Mouse (Mus musculus) limb, embryonic 10.5 days (tissue): ENCODE results near the gene Grasp. TPM values are rescaled to one million over a fixed set of nuclear protein-coding genes. Genes with fewer than 3 reads are reported as not detected.

Experiments
- DNase-seq: peaks from one replicate; pipeline ENCODE4 v3.0.0-alpha.2; 2017; ENCODE audit warnings: low spot score
- H3K27ac ChIP-seq: fragments of 300-500 bp; sonication (generic); 2 replicates; pipeline ENCODE4 v1.5.1; 2016; ENCODE audit warnings: mild to moderate bottlenecking
- H3K27me3 ChIP-seq: fragments of 300-500 bp; sonication (generic); 2 replicates; pipeline ENCODE4 v1.6.1; 2016; ENCODE audit warnings: low read depth, mild to moderate bottlenecking; ENCODE audit not compliant: poor library complexity, severe bottlenecking
- H3K36me3 ChIP-seq: fragments of 300-500 bp; sonication (generic); 2 replicates; pipeline ENCODE4 v1.6.1; 2016; ENCODE audit warnings: mild to moderate bottlenecking, moderate library complexity
- H3K4me1 ChIP-seq: fragments of 300-500 bp; sonication (generic); 2 replicates; pipeline ENCODE4 v1.6.1; 2016
- H3K4me3 ChIP-seq: fragments of 300-500 bp; sonication (generic); 2 replicates; pipeline ENCODE4 v1.5.1; 2016; ENCODE audit warnings: mild to moderate bottlenecking, moderate library complexity
- H3K9me3 ChIP-seq: fragments of 300-500 bp; sonication (generic); replicated peaks from 2 replicates; pipeline ENCODE4 v1.6.1; 2016; ENCODE audit warnings: mild to moderate bottlenecking
- WGBS: fragments of 180-500 bp; shearing (Covaris S2); methylation state at CpG from one replicate; pipeline ENCODE4 v1.1.7; 2016; 5-methylcytosine and 5-hydroxymethylcytosine counted together
- polyA plus RNA-seq: library from polyadenylated mRNA; unstranded; fragments of >200 nt; fragmentation: Nextera tagmentation; extraction: Ambion mirVana; gene quantifications from 2 replicates; pipeline ENCODE4 v1.2.1, GENCODE M21; 2016

The Grasp gene
- polyA plus RNA-seq, 1 experiment from 2014 or later = 6.9 TPM

DNA sequence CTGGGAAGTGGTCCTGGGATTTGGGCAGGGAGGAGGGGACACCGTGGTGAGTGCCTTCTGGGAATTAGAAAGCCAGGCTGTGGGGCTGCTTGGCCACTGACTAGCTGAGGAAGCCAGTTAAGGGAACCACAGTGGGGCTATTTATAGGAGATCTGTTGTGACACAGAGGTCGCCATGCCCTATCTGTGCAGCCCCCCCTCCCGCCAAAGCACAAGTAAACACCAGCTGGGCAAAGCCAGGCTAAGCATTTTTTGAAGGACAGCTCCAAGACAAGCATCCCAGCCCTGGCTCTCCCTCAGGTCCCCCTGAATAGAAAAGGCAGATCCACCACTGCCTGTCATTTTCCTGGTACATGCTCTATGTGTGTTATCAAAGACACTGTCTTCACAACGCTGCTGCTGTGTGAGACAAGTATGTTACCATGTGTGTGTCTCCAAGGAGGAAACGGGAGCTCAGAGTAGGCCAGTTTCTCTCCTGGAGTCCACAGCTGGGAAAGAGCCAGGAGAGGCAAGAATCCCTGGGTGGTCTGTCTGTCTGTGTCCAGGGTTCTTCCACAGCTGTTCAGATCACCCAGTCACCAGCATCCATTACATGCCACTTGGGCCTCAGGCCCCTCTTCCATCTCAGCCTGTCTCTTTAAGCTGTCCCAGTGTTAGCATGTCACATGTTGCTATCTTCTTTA, 24.2 kb downstream of the Grasp start:
- WGBS = 54% methylated on average over 5 of the region's 5 CpGs
- H3K9me3 ChIP-seq = no peaks in the 10 kb centered on the region
- H3K36me3 ChIP-seq = no peaks in the 10 kb centered on the region
- DNase-seq = no peak
- no peak overlapping the region for H3K4me3 ChIP-seq
- H3K27ac ChIP-seq = peak overlapping the region; percentile 76
- H3K4me1 ChIP-seq = peaks cover 28% of the 10 kb centered on the region
- no peaks in the 10 kb centered on the region; the same call in 1 of the 2 replicates for H3K27me3 ChIP-seq

DNA sequence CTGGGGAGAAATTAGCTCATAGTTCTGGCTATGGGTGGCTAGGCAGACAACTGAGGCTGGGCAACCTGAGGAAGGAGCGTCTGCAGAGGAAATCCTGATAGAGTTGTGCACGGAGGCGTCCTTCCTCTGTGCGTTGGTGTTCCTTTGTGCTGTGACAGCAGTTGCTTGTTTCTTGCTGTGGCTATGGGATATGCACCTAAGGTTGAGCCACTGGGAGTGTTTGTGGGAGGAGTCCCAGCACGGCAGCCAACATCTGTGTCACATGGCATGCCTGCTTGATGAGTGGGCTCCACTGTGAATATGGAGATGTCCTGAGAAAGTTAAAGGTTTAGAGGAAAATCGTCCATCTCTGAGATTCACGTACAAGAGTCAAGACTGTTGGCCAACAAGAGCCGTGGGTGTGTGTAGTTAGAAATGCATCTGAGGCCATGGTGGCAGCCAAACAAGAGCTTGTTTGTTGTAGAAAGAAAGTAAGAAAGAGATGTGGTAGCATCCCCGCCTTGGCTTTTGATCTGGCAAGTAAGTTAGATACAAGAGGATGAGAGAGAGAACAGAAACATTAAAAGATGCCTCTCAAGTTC, 26.3 kb downstream of the Grasp start:
- DNase-seq = no peak
- H3K4me1 ChIP-seq = peaks cover 46% of the 10 kb centered on the region
- no peaks in the 10 kb centered on the region for H3K36me3 ChIP-seq
- no peak overlapping the region for H3K4me3 ChIP-seq
- H3K9me3 ChIP-seq = no peaks in the 10 kb centered on the region
- WGBS = 86% methylated on average over 9 of the region's 9 CpGs
- peaks cover 8% of the 10 kb centered on the region for H3K27me3 ChIP-seq
- no peak overlapping the region for H3K27ac ChIP-seq

DNA sequence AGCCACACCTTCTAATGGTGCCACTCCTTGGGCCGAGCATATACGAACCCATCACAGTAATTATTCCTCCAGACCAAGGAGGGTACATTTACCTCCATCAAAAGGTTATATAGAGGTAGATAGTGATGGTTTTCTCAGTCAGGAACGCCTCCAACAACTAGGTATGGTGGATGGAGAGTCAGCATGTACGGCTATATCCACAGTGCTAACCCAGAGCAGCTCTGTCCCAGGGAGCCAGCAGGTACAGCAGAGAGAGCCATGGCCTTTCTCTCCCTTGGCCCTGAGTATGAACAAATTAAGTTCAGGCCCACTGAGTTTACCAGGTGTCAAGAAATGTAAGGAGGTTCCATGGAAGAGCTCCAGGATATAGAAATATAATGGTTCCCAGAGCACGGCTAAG, 27.9 kb downstream of the Grasp start:
- DNase-seq = no peak
- Histone ChIP-seq H3K27me3 (peaks cover 8% of the 10 kb centered on the region), H3K4me1 (peaks cover 44% of the 10 kb centered on the region), H3K27ac (no peak overlapping the region), H3K4me3 (no peak overlapping the region), H3K9me3 (no peaks in the 10 kb centered on the region), H3K36me3 (no peaks in the 10 kb centered on the region)
- WGBS = 92% methylated on average over 5 of the region's 5 CpGs

DNA sequence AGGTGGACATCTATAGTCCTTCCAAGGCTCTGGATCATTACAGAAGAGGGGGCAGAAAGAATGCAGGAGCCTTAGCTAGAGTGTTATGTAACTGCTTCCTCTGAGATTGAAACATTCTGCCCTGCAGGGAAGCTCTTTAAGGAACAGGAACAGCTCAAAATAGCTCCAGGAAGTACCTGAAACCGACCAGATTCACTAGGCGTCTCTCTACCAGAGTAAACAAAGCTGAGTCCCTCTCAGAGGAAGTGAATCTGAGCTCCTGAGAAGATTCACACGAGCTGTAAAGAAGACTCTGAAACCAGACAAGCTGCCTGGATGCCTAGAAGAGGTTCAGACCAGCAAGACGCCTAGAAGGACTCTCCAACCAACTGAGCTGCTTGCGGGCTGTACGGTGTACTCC, 28.6 kb downstream of the Grasp start:
- 88% methylated on average over 6 of the region's 6 CpGs for WGBS
- peaks cover 42% of the 10 kb centered on the region for H3K4me1 ChIP-seq

DNA sequence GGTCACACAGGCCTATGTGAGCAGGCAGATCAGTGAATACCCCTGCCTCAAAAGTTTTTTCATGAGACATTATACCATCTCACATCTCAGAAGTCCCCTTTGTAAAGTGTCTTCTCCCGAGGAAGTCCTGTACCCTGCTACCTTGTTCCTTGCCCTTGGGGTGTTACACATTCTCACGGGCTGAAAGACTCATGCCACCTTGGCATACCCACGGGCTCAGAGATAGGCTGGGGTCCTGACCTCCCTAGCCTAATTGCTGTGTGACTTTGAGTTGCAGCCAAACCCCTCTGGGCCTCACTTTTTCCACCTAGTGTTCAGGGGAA, 29.5 kb downstream of the Grasp start:
- Histone ChIP-seq H3K4me1 (peaks cover 35% of the 10 kb centered on the region), H3K36me3 (no peaks in the 10 kb centered on the region), H3K27me3 (peaks cover 8% of the 10 kb centered on the region), H3K4me3 (peak overlapping the region; percentile 85), H3K9me3 (no peaks in the 10 kb centered on the region), H3K27ac (peak overlapping the region; percentile 95)
- no peak for DNase-seq
- WGBS = 36% methylated on average over 3 of the region's 3 CpGs

More for the DNA sequence above, 28.6 kb downstream of the Grasp start:
- H3K36me3 ChIP-seq = no peaks in the 10 kb centered on the region
- DNase-seq = no peak
- no peak overlapping the region for H3K4me3 ChIP-seq
- no peak overlapping the region for H3K27ac ChIP-seq
- H3K9me3 ChIP-seq = no peaks in the 10 kb centered on the region
- H3K27me3 ChIP-seq = peaks cover 8% of the 10 kb centered on the region

DNA sequence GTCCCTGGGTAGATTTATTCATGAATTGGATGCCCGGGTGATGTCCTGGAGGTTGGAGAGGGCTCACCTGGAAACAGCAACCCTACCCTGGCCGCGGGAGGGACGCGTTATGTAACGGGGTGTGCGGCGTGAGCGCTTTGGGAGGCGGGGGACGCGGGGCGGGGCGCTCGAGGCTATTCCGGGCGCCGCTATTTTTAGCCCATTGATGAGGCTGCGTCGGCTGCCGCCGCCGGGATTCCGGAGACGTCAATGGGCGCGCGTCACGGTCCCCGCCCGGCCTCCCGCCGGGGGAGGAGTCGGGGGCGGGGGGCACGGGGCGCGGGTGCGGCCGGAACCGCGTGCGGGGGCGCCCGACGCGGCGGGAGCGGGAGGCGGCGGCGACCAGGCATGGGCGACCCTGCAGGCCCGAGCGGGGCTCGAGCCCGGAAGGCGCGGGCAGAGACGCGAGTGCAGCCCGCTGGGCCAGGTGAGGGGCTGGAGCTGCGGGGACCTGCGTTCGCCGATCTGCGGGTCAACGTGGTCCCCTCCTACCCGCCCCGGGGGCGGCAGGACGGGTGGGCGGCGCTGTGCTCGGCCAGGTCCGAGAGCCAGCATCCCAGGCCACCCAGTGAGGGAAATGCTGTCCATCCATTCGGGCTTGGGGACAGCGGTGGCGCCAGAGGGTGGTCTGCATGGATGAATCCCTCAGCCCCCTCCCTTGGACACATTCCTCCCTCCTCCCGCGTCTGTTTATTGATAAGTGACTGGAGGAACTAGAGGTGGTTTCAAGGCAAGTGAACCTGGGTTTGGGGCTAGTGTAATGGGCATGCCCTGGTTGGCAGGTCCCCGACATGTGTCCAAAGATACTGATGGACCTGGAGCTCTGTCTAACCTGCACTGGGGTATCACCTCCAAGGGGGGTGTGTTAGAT, 30.2 kb downstream of the Grasp start, which contains the start of gene Nr4a1:
Gene Nr4a1, plus strand, starts transcription at position 384 of the 910 bp plus-strand sequence.
- H3K27ac ChIP-seq = peak within 1 kb of the TSS; percentile 95
- peaks cover 35% of the 10 kb centered on the region for H3K4me1 ChIP-seq
- peak; percentile 72 for DNase-seq
- WGBS = 1% methylated on average over 81 of the region's 82 CpGs
- peak within 1 kb of the TSS; percentile 85 for H3K4me3 ChIP-seq
- peaks cover 8% of the 10 kb centered on the region for H3K27me3 ChIP-seq
- H3K9me3 ChIP-seq = no peaks in the 10 kb centered on the region
- H3K36me3 ChIP-seq = no peaks in the 10 kb centered on the region

DNA sequence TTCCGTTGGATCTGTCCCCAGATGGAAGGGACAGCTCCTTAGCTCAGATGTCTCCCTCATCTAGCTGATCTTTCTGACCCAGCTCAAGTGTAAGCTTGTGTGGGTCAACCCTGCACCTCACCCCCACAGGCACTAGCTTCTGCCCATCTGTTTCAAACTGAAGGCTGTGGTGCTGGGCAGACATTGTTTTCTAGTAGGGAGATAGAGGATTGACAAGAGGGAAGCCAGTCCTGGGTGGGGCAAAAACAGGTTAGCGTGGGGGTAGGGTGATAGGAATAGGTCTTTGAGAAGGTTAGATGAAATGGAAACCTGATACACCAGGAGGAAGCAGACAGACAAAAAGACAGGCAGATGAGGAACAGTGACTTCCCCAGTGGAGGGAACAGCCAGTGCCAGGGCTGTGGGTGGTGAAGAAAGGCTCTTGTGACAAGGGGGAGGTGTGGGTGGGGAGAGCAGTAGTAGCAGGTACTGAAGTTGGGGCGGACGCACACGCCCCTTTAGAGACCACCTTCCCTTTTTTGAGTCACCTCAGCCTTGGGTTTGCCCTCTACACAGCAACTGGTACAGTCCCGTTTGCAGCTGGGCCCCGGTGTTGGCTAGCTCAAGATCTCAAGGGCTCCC, 32.0 kb downstream of the Grasp start:
- Histone ChIP-seq H3K4me3 (no peak overlapping the region), H3K9me3 (no peaks in the 10 kb centered on the region), H3K36me3 (no peaks in the 10 kb centered on the region), H3K27ac (no peak overlapping the region), H3K27me3 (peaks cover 8% of the 10 kb centered on the region), H3K4me1 (peaks cover 45% of the 10 kb centered on the region)
- DNase-seq = no peak
- 87% methylated on average over 7 of the region's 7 CpGs for WGBS

DNA sequence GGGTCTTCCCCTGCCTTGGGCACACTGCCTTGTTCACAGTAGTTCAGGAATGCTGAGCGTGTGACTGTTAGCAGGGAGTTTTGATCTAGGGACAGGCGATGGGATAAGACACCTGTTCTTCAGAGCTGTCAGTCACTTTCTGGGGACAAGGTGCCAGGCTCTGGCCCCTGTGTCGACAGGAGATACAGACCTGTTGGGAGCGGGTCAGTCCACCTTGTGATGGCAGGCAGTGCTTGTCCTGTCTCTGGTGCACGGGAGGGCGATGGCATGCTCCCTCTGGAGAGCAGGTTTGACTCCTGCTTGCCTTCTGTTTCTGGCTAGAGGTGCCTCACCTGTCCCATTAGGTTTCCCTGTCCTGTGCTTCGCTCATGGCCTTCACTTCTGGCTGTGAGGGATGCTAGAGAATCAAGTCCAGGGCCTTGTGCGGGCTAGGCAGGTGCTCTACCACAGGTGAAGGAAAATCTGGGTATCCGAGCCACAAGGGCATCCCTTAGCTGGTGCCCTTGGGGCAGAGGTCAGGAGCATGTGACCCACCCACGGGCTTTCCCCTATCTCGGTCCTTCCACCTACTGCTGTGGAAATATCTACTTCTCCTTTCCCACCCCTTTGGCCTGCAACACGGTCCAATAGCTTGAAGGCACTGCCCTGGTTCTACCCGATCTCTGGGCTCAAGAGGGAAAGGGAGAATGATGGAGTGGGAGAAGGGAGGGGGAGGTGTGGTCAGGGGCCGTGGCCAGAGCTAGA, 32.6 kb downstream of the Grasp start:
- WGBS = 74% methylated on average over 14 of the region's 14 CpGs
- 0 out of 2 replicates have a peak overlapping the region, but pooled peaks have one; percentile 0 for H3K4me3 ChIP-seq
- H3K27ac ChIP-seq = no peak overlapping the region
- H3K36me3 ChIP-seq = no peaks in the 10 kb centered on the region
- DNase-seq = no peak
- no peaks in the 10 kb centered on the region for H3K9me3 ChIP-seq
- peaks cover 52% of the 10 kb centered on the region for H3K4me1 ChIP-seq
- peaks cover 8% of the 10 kb centered on the region for H3K27me3 ChIP-seq

DNA sequence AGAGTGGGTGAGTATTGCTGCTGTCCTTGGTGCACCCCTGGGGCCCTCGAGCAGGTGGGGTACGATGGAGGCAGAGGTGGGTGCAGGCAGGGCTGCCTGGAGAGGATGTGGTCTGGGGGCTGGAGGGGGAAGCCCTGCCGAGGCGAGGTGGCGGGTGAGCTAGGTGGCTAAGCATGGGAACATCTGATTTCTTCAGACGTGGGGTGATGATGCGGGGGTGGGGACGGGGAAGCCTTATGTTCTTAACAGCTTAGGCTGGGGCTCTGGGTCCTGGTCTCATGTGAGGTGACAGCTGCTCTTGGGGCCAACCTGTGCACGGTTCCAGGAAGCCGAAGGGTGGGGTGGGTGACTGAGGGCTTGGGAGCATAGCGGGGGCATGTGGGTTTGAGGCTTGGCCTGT, 34.4 kb downstream of the Grasp start:
- H3K27me3 ChIP-seq = peaks cover 8% of the 10 kb centered on the region
- H3K27ac ChIP-seq = no peak overlapping the region
- DNase-seq = no peak
- peaks cover 59% of the 10 kb centered on the region for H3K4me1 ChIP-seq
- no peaks in the 10 kb centered on the region for H3K9me3 ChIP-seq
- no peak overlapping the region for H3K4me3 ChIP-seq
- 83% methylated on average over 11 of the region's 11 CpGs for WGBS
- 0 out of 2 replicates have a peak, but pooled peaks cover 1% of the 10 kb centered on the region for H3K36me3 ChIP-seq

DNA sequence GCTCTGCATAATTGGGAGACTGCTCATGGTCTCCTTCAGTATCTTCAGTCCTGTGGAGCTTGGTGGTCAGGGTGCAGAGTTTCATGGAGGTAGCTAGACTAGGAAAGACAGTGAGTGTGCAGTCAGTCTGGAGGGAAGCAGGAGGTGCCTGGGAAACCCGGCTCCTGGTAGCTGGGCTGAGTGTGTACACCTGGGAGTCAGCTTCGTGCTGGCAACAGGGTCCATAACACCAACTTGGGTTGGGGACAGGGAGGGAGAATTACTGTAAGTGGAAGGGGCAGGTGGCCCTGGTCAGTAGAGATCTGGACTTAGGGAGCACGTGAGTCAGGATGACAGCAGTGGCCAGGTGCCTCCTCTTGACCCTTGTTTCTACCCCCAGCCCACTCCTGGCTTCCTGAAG, 35.9 kb downstream of the Grasp start:
- DNase-seq = no peak
- Histone ChIP-seq H3K9me3 (no peaks in the 10 kb centered on the region), H3K27me3 (peaks cover 12% of the 10 kb centered on the region), H3K4me1 (peaks cover 44% of the 10 kb centered on the region), H3K36me3 (0 out of 2 replicates have a peak, but pooled peaks cover 3% of the 10 kb centered on the region), H3K27ac (no peak overlapping the region), H3K4me3 (no peak overlapping the region)
- 82% methylated on average over 3 of the region's 3 CpGs for WGBS

DNA sequence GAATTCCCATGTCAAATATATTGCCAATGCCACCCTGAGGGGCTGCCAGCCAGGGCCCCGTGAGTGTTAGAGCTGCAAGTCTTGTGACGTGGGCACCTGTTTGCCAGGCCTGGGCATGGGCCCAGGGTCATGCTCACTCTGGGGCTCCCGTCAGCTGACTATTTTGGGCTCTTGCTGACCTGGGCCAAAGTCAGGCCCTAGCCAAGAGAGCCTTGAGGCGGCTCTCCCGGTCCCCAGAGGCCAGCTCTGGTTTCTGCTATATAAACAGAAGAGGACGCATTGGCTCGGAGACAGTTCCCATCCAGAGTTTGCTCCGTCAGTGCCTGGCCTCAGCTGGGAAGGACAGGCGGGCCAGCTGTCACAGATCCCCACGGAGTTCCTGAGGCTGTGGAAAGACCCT, 36.4 kb downstream of the Grasp start:
- no peaks in the 10 kb centered on the region for H3K9me3 ChIP-seq
- peaks cover 44% of the 10 kb centered on the region for H3K4me1 ChIP-seq
- H3K36me3 ChIP-seq = 0 out of 2 replicates have a peak, but pooled peaks cover 3% of the 10 kb centered on the region
- peak overlapping the region; percentile 54; the same call in 1 of the 2 replicates for H3K27ac ChIP-seq
- H3K4me3 ChIP-seq = no peak overlapping the region
- no peak for DNase-seq
- H3K27me3 ChIP-seq = peaks cover 15% of the 10 kb centered on the region
- 69% methylated on average over 10 of the region's 10 CpGs for WGBS
